Mouse (Mus musculus): ENCODE measurements around the gene Gpr156.

DNA sequence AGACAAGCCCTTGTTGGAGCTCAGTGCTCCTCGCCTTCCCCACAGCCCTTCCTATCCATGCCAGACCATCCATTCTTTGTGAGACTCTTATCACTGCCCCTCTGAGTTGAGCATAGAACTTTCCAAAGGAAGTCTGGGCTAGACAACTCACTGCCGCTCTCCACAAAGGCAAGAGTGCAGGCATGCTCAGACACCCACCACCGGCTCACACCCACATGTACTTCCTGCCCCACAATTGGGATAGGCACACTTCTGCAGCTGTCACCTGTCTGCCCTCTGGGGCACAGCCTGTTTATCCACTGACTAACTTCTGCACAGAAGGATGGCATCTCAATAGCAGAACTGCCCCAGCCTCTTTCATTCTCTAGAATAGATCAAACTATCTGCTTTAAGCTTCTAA is 86.2 kb downstream of the Gpr156 start:
- TF ChIP-seq CTCF (conservative IDR thresholded peaks at IDR 0.05 in 1 of 2, IDR thresholded peaks at IDR 0.05 in 1 of 2; ENCODE audit: low read depth in 2 of 2, low read length in 2 of 2) (no peak), POLR2A (IDR thresholded peaks at IDR 0.05; ENCODE audit: low read depth, low read length) (no peak), CHD2 (IDR thresholded peaks at IDR 0.05; ENCODE audit: low read length) (no peak), ZMIZ1 (IDR thresholded peaks at IDR 0.05; ENCODE audit: low read depth, low read length) (no peak), SMC3 (IDR thresholded peaks at IDR 0.05; ENCODE audit: low read depth, low read length) (no peak), MAFK (IDR thresholded peaks at IDR 0.05; ENCODE audit: insufficient replicate concordance, low read length) (no peak), SIN3A (IDR thresholded peaks at IDR 0.05; ENCODE audit: low read length) (no peak), USF1 (IDR thresholded peaks at IDR 0.05; ENCODE audit: low read depth, low read length) (no peak), HCFC1 (IDR thresholded peaks at IDR 0.05; ENCODE audit: low read depth, low read length) (no peak), ETS1 (conservative IDR thresholded peaks at IDR 0.05; ENCODE audit: low read depth, low read length) (no peak), BHLHE40 (IDR thresholded peaks at IDR 0.05; ENCODE audit: low read depth, low read length) (peak; percentile 62), NRF1 (IDR thresholded peaks at IDR 0.05; ENCODE audit: low read depth, low read length) (no peak), ZC3H11A (IDR thresholded peaks at IDR 0.05; ENCODE audit: low read depth, low read length) (no peak), USF2 (conservative IDR thresholded peaks at IDR 0.05; ENCODE audit: low read depth, low read length) (no peak)

Data from CH12.LX (cell line).